Mouse (Mus musculus): ENCODE data around the gene Hivep2.

DNA sequence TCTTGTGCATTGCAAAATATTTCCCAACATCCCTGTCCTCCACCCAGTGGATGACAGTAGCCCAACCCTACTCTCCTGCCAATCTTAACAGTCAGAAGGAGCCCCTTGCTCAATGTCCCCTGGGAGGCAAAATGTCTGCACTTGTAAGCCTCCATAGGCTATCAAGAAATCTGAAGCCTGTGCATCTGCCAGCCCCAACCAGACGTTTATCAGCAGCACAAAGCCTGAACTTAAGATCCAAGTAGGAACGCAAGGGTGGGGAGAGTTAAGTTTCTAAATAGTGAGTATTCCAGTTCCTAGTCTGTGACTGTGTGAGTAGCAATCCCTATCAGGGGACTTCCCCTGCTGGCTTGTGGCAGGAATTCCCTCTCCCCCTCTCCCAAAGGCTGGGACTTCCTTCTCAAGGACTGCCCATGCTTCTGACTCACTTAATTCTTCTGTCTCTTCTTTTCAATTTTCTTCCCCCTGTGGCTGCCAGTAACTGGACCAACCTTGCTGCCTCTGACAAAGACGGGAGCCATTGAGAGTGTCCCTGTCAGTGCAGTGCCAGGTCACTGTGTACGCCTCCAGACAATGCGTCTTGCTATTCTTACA, 82.5 kb downstream of the Hivep2 start:
- TF ChIP-seq GATA1 (IDR thresholded peaks at IDR 0.05; ENCODE audit: borderline replicate concordance, low read length) (no peak), FLI1 (IDR thresholded peaks at IDR 0.05; ENCODE audit: low read length) (no peak)
